ENCODE assay signal across 14 mouse cellular contexts in the genomic region with DNA sequence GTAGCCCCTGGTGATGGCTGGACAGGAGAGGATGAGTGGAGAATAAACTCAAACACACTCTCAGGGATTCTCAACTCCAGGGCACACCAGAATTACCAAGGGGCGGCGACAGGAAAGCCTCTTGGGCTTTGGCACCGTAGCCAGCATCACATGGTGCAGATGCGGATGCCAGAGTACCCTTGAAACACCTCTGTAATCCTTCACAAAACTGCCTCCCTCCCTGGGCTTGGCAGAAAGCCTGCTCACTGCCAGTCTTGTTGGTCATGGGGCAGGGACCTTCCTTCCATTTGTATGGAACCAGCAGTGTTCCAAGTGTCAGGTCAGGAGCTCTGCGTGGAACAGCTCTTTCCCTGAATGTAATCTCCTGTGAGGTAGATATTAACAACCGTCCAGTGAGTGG. TPM values are rescaled to one million over a fixed set of nuclear protein-coding genes. Genes with fewer than 3 reads are reported as not detected.
DNase-seq lines count a peak whose midpoint lies in the region; ATAC-seq lines count a peak whose summit lies in the region.
"Had no signal": no experiment of that assay in that cellular context is flagged by ENCODE, and none has a peak within 500 bp of the region (broad histone marks: within the 10 kb centered on the region; RNA-seq: fewer than 3 reads in every experiment).

No protein-coding gene starts in this region.

- no peak overlapping the region for H3K4me2 ChIP-seq in forebrain, embryonic 11.5 days (ENCODE audit: low read depth, low read length, severe bottlenecking)
- H3K4me2 ChIP-seq in forebrain, embryonic 13.5 days: no peak overlapping the region
- no peak overlapping the region for H3K4me2 ChIP-seq in kidney, embryonic 16.5 days (replicated peaks; ENCODE audit: low read depth, low read length)
- H3K4me2 ChIP-seq: embryonic facial prominence, embryonic 12.5 days; neural tube, embryonic 15.5 days had no signal

- no peaks in the 10 kb centered on the region for H3K9me3 ChIP-seq in forebrain, embryonic 11.5 days (ENCODE audit: control insufficient read depth, low read length)
- no peaks in the 10 kb centered on the region for H3K9me3 ChIP-seq in forebrain, embryonic 13.5 days (replicated peaks)
- H3K9me3 ChIP-seq in kidney, embryonic 16.5 days (ENCODE audit: low read length): no peaks in the 10 kb centered on the region
- H3K9me3 ChIP-seq: embryonic facial prominence, embryonic 12.5 days; neural tube, embryonic 15.5 days had no signal

- no peaks in the 10 kb centered on the region for H3K36me3 ChIP-seq in forebrain, embryonic 11.5 days (ENCODE audit: control insufficient read depth, insufficient read depth, low read length)
- no peaks in the 10 kb centered on the region for H3K36me3 ChIP-seq in forebrain, embryonic 13.5 days (ENCODE audit: poor library complexity, severe bottlenecking)
- H3K36me3 ChIP-seq in kidney, embryonic 16.5 days (ENCODE audit: insufficient read depth, low read length): no peaks in the 10 kb centered on the region
- H3K36me3 ChIP-seq: embryonic facial prominence, embryonic 12.5 days; neural tube, embryonic 15.5 days had no signal

- DNase-seq in forebrain, embryonic 11.5 days (ENCODE audit: low spot score): peak; percentile 19
- DNase-seq in kidney, adult 8-10 months: peak; percentile 79 to 85
- peak; percentile 12 for DNase-seq in MN1 (ENCODE audit: low spot score)
- peak; percentile 51 to 57 for DNase-seq in heart, postnatal 36 days
- DNase-seq in gastrocnemius, adult 8-10 months (ENCODE audit: low spot score in 2 of 2): no peak
- DNase-seq: cerebellum, postnatal 25 days; gastrocnemius, postnatal 25 days had no signal

- H3K4me1 ChIP-seq in forebrain, embryonic 11.5 days (replicated peaks; ENCODE audit: control insufficient read depth, insufficient read depth, low read length): peaks cover 5% of the 10 kb centered on the region; the same call in 1 of the 2 replicates
- peaks cover 9% of the 10 kb centered on the region; the same call in 1 of the 2 replicates for H3K4me1 ChIP-seq in forebrain, embryonic 13.5 days
- peaks cover 8% of the 10 kb centered on the region; the same call in 1 of the 2 replicates for H3K4me1 ChIP-seq in kidney, embryonic 16.5 days (ENCODE audit: insufficient read depth, low read length)

- no peak overlapping the region for H3K27ac ChIP-seq in forebrain, embryonic 11.5 days (ENCODE audit: low read depth, low read length)
- H3K27ac ChIP-seq in forebrain, embryonic 13.5 days: no peak overlapping the region
- H3K27ac ChIP-seq in kidney, embryonic 16.5 days (ENCODE audit: low read length): no peak overlapping the region
- H3K27ac ChIP-seq: embryonic facial prominence, embryonic 12.5 days; neural tube, embryonic 15.5 days had no signal

- no peak overlapping the region for H3K9ac ChIP-seq in forebrain, embryonic 11.5 days (ENCODE audit: low read length)
- no peak overlapping the region for H3K9ac ChIP-seq in forebrain, embryonic 13.5 days
- H3K9ac ChIP-seq in kidney, embryonic 16.5 days (replicated peaks; ENCODE audit: low read length): no peak overlapping the region
- H3K9ac ChIP-seq: embryonic facial prominence, embryonic 12.5 days; neural tube, embryonic 15.5 days had no signal

- intact Hi-C loops in heart, postnatal 36 days (cut with DNase I): no loop called here

- no peaks in the 10 kb centered on the region for H3K27me3 ChIP-seq in forebrain, embryonic 11.5 days (ENCODE audit: control insufficient read depth, insufficient read depth, low read length)
- H3K27me3 ChIP-seq in forebrain, embryonic 13.5 days: no peaks in the 10 kb centered on the region
- no peaks in the 10 kb centered on the region for H3K27me3 ChIP-seq in kidney, embryonic 16.5 days (ENCODE audit: insufficient read depth, low read length)
- H3K27me3 ChIP-seq: embryonic facial prominence, embryonic 12.5 days; neural tube, embryonic 15.5 days had no signal

- WGBS in forebrain, embryonic 11.5 days: 92% methylated on average over 6 of the region's 6 CpGs
- WGBS in forebrain, embryonic 13.5 days: 81% methylated on average over 6 of the region's 6 CpGs
- 86% methylated on average over 6 of the region's 6 CpGs for WGBS in kidney, embryonic 16.5 days

- ATAC-seq in forebrain, embryonic 11.5 days (replicated peaks; ENCODE audit: low FRiP score): no peak
- no peak for ATAC-seq in forebrain, embryonic 13.5 days
- ATAC-seq in kidney, embryonic 16.5 days (ENCODE audit: low FRiP score, low TSS enrichment): no peak
- no peak for ATAC-seq in cerebellum, adult (ENCODE audit: insufficient number of reproducible peaks, low FRiP score, low TSS enrichment)

- no peak overlapping the region for H3K4me3 ChIP-seq in forebrain, embryonic 11.5 days (ENCODE audit: low read depth, low read length)
- H3K4me3 ChIP-seq in forebrain, embryonic 13.5 days: no peak overlapping the region
- H3K4me3 ChIP-seq in kidney, embryonic 16.5 days (ENCODE audit: low read length): no peak overlapping the region
- H3K4me3 ChIP-seq: embryonic facial prominence, embryonic 12.5 days; neural tube, embryonic 15.5 days had no signal

RNA-seq across cellular contexts. Expression of a gene that starts 15.5 kb away (rescaled TPM):
- polyA plus RNA-seq in forebrain, embryonic 11.5 days (2014; fragmentation: Nextera tagmentation; extraction: Ambion mirVana): 0.12 and 0.20 TPM in 2 replicates
- 0.11 and 0.13 TPM in 2 replicates for polyA plus RNA-seq in forebrain, embryonic 13.5 days (2015; fragmentation: Nextera tagmentation; extraction: Ambion mirVana)
- 1.6 and 2.1 TPM in 2 replicates for polyA plus RNA-seq in kidney, embryonic 16.5 days (2015; fragmentation: Nextera tagmentation; extraction: Ambion mirVana)
- 1 to 10 TPM; 1.1 to 1.4 TPM for total RNA-seq in heart, postnatal 36 days (2021)
- total RNA-seq in gastrocnemius, adult 8-10 months (2022): 1 to 10 TPM in 2 of 4 experiments, under 1 TPM in 2; 0.56 to 1.3 (median 1.1) TPM
- total RNA-seq: hematopoietic stem cell, adult 5-6 weeks; megakaryocyte-erythroid progenitor cell, adult 5-6 weeks had no signal

Comparison
In these comparisons a context has a peak if more than half of its experiments do, and no peak if none do; other contexts are left out.
1. DNase-seq: peak in forebrain, embryonic 11.5 days (single experiment), kidney, adult 8-10 months (2 of 2), MN1 (single experiment) and heart, postnatal 36 days (2 of 2); none in gastrocnemius, adult 8-10 months (0 of 2).